Mouse (Mus musculus) embryo, embryonic 11 days (tissue): ENCODE results near the gene Ceacam20.
"Not testable (repeated sequence)": the region's sequence is repeated elsewhere in the genome, so short reads cannot be mapped to it uniquely, and the experiment has no call there.

Experiments used
- DNase-seq: peaks from one replicate; pipeline ENCODE4 v3.0.0-alpha.2; 2015

Ceacam20 gene

DNA sequence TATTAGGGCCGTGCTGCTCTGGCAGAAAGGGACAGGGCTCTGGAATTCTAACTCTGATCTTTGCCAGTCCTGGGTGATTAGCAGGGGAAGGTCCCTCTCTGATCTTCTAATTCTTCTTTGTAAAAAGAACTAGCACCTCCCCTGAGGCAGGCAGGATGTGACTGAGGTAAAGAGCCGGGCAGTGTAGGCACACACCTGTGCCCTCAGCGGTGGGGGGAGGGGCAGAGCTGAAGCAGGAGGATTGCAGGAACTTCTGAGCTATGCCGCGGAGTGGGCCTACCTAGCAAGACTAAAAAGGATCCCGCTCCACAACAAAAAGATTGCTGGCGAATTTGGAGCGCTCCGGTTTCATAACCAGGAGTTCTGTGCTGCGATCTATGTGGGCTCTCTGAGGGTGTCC lies 15.2 kb upstream of the Ceacam20 start:
- no peak for DNase-seq

DNA sequence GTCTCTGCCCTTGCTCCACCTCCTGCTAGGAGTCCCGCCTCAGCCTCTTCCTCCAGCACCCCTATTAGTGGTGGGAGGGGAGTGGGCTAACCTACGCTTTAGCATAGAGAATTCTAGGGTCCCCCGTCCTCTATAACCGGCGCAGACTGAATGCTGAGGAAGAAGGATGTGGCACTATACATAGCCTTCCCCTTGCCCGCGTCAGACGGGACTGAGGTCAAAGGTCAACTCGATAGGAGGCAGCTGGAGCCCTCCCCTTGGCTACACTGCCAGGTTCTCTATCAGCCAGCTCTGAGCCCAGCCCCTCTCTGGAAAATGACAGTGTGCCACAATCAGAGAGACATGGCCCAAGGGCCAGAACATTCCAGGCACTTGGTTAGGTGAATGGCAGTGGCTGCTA lies 14.6 kb upstream of the Ceacam20 start, which contains the start of gene Igsf23:
Gene Igsf23, minus strand, starts transcription at position 168 of the 400 bp plus-strand sequence.
- peak; percentile 18 for DNase-seq

DNA sequence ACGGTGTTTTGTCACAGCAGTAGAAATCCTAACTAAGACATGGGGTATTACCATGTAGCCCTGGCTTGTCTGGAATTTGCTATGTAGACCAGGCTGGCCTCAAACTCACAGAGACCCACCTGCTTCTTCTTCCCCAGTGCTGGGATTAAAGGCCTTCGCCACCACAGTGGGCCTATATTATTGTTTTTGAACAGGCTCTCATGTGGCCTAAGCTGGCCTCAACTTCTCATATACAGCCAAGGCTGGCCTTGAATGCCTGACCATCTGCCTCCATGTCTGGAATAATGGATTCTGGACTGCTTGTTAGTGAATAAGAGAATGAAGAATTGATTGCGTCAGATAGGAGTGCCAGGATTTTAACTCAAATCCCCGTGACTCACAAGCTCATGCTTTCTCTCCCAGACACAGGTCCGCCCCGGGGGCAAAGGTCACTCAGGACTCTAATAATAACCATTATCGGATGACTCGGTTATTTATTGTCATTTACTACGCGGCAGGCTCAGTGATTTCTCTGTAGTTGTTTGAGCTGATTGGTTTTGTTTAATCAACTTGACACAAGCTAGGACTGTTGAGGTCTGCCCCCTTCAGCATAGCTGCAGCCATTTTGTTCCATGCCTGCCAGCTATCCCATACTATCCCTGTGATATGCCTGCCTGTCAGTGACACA lies 12.8 kb upstream of the Ceacam20 start:
- peak; percentile 39 for DNase-seq

DNA sequence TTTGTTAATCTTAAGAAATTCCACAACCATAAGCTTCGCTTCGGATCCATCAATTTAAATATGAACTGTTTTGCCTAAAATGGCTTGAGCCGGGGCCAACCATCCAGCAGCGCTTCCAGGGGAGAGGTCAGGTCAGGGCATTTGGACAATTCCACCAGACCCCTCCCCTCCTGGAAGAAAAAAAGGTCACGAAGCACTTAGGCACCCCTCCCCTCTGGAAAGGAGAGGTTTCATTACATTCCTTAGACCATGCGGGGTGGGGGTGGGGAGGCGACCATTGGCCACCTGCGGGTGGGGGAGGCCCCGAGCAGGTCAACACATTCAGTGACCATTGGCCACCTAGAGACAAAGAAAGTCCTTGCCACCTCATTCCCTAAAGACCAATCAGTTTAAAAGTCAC lies 12.2 kb upstream of the Ceacam20 start:
- DNase-seq: peak; percentile 23

DNA sequence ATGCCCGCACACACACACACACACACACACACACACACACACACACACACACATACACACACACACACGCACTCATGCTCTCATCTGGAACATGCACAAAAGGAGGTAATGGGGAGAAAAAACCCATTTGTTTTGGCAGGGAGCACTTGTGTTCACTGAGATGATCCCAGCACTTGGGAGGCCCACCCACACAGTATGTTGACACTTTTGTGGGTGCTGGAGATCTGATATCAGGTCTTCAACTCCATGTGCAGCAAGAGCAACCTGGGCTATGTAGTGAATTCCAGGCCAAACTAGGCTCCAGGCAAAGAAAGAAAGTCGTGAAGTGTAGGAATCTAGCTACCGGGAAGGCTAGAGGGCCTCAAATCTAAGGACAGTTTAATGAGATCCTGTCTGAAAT lies 9.4 kb upstream of the Ceacam20 start:
- no peak for DNase-seq

DNA sequence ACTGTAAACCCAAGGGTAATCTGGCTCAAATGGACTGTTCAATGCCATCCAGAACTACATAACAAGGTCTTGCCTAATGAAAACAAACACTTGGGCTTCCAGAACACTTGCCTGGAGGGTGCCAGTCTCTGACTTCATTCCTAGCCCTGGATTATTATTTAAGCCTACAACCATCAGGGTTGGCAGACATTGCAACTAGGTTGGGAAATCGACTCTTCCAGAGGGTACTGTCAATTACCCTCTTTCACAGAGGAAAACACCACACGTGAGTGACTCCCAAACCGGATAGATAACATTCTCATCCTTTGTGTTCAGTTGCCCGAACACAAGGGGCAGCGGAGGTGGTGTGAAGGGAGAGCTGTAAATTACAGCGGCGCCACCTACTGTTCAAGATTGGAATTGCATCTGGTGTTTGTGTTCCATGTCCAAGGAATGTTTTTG lies 8.9 kb upstream of the Ceacam20 start:
- DNase-seq: peak; percentile 88

DNA sequence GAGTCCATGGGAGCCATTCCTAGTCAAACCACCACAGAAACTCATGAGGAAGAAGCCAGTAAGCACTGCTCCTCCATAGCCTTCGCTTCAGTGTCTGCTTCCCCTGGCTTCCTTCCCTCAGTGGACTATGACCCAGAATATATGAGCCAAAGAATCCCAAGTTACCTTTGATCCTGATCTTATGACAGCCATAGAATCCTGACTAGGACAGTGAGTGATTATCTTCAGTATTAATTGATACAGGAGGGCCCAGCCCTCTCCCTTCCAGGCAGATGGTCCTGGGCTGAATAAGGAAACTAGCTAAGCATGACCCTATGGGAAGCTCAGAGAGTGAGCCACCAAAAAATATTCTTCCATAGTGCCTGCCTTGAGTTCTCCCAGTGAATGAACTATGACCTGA lies 2.8 kb upstream of the Ceacam20 start:
- no peak for DNase-seq

DNA sequence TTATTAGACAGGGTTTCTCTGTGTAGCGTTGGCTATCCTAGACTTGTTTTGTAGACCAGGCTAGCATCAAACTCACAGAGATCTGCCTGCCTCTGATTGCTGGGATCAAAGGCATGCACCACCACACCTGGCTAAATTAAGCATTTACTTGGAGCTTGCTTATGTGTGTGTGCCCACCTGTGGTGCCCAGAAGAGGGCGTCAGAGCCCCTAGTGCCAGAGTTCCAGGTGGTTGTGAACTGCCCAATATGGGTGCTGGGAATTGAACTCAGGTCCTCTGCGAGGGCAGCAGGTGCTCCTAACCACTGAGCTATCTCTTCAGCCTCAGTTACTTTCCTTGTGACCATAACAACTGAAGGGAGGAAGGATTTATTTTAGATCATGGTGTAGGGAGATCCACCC lies 3.9 kb downstream of the Ceacam20 start:
- DNase-seq: no peak

DNA sequence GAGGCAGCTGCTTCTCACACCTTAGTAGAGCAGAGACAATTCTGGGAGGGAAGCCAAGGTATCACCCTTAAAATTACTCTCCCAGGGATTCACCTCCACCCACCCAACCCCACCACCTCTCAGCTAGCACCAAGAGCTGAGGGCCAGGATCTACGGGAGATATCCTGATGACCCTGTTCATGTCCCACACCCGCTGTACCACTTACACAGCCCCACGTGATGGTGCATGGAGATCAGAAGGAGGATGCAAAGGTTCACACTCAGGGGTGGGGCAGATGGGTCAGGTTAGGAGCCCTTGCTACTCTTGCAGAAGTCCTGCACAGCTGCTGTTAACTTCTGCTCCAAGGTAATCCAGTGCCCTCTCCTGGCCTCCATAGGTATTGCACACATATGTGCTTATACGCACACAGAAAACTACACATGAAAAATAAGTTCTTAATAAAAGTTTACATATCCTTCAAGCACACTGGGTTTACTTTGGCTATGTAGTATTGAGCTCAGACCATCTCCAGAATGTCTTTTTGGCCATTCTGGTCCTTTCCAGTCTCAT lies 4.4 kb downstream of the Ceacam20 start:
- no peak for DNase-seq

DNA sequence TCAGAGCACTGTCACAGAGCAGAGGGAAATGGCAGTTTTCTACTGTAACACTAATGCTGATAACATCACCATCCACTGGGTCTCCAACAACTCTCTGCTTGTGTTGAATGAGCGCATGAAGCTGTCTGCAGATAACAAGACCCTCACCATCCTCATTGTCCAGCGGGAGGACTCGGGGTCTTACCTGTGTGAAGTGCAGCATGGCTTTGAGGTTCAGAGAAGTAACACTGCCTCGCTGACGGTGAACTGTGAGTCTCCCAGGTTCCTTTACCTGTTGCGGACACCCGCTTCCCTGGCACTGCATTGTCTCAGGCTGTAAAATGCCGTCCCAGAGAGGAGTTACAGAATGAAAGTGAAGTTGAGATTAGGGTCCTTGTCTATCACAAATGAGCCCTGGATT lies 5.0 kb downstream of the Ceacam20 start:
- DNase-seq: no peak

DNA sequence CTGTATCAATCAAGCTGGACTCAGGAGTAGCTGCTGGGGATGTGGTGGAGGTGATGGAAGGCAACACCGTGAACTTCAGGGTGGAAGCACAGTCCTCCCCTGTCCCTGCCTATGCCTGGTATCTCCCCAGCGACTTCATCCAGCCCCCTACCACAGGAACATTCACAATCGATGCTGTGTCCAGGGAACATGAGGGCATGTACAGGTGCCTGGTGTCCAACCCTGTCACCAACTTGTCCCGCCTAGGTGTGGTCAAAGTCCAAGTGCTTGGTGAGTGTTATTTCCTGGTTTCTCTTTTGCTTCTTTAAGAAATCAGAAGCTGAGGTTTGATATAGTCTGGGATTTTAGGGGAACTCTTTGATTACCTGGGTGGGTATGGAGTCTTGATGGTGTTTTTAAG lies 6.3 kb downstream of the Ceacam20 start:
- DNase-seq: no peak

DNA sequence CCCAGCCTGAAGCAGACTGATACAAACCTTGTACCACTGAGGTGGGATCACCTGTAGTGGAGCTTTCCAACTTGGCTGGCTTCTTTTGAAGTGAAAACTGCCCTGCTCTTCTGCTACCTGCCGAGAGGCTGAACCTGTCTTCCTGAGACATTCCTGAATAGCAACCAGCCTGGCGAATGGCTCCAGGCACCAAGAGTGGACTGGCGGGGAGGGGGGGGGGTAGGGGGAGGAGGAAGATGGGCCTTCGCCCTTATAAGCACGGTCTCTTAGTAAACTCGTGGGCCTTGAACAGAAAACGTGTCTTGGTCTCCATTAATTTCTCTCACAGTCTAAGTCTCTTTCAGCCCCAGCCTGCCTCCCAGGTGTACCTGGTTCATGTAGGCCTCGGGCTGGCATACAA lies 26.0 kb downstream of the Ceacam20 start, which contains the start of gene Nlrp9b:
Gene Nlrp9b, plus strand, starts transcription at position 301 of the 400 bp plus-strand sequence.
- DNase-seq: not testable (repeated sequence)

DNA sequence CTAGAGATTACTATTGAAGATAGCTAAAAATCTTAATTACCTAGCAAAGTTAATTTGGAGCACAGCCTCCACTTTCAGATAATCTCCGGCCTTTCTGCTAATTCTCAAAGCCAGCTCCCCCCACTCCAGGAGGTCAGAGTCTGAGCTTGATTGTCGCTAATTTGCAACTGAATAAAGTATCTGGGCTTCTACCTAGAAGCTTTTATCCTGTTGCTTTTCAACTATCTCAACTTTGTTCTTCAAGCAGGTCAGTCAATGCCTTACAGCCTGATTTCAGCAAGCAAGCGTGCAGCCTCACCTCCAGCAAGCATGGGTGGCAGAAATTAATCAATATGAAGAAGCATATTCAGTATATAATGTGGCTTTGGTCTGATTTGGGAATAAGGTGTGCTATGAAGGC lies 31.5 kb downstream of the Ceacam20 start:
- DNase-seq: not testable (repeated sequence)

DNA sequence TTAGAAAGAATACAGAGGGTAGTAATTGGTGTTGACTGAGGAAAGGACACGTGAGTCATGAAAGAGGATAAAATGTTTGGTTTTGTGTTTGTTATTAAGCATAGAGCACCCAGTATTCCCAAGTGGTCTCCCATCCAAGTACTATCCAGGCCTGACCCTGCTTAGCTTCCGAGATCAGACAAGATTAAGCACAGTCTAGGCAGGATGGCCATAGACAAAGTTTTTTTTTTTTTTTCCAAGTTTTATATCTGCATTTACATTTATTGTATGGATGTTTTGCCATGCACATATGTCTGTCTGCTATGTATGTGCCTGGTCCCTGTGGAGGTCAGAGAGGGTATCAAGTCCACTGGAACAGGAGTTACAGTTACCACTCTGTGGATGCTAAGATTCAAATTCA lies 44.8 kb downstream of the Ceacam20 start:
- DNase-seq: no peak
